Mouse (Mus musculus) myocyte (in vitro differentiated cells): ENCODE measurements around the gene Aqp7. TPM values are rescaled to one million over a fixed set of nuclear protein-coding genes. Genes with fewer than 3 reads are reported as not detected.

Source experiments
- H3K27me3 ChIP-seq: one replicate; pipeline ENCODE4 v1.6.1; 2011; ENCODE audit not compliant: control insufficient read depth, insufficient read depth, insufficient read length
- H3K36me3 ChIP-seq: one replicate; pipeline ENCODE4 v1.6.1; 2011; ENCODE audit not compliant: control insufficient read depth, insufficient read depth
- H3K4me2 ChIP-seq: one replicate; pipeline ENCODE4 v1.6.1; 2011; ENCODE audit warnings: low read depth, control low read depth
- H3K4me3 ChIP-seq: one replicate; pipeline ENCODE4 v1.5.1; 2011; ENCODE audit warnings: mild to moderate bottlenecking, control low read depth, moderate library complexity
- H3K79me2 ChIP-seq: one replicate; pipeline ENCODE4 v1.6.1; 2011; ENCODE audit not compliant: control insufficient read depth, insufficient read depth
- H3ac ChIP-seq: one replicate; pipeline ENCODE4 v1.6.1; 2011; ENCODE audit not compliant: control insufficient read depth, insufficient read length
- CEBPB ChIP-seq: IDR thresholded peaks from 2 replicates; pipeline ENCODE4 v1.6.1; 2011; ENCODE audit warnings: mild to moderate bottlenecking, moderate library complexity; ENCODE audit not compliant: poor library complexity, insufficient read depth, severe bottlenecking
- E2F4 ChIP-seq: IDR thresholded peaks from one replicate; pipeline ENCODE4 v1.6.1; 2011; ENCODE audit warnings: mild to moderate bottlenecking, control low read depth, moderate library complexity; ENCODE audit not compliant: insufficient read depth
- MAX ChIP-seq: IDR thresholded peaks from one replicate; pipeline ENCODE4 v1.6.1; 2011; ENCODE audit warnings: low read depth, mild to moderate bottlenecking, control low read depth
- MYOD1 ChIP-seq, 3 experiments: IDR thresholded peaks; one replicate each; pipeline ENCODE4 v1.6.1; 2011; ENCODE audit warnings: control low read depth in 2 of 3, low read depth in 2 of 3, mild to moderate bottlenecking in 2 of 3, moderate library complexity in 1 of 3; ENCODE audit not compliant: insufficient read length in 2 of 3, control insufficient read depth in 1 of 3
- MYOG ChIP-seq, 3 experiments: IDR thresholded peaks; one replicate each; pipeline ENCODE4 v1.6.1; 2011; ENCODE audit warnings: control low read depth in 2 of 3, low read depth in 2 of 3, mild to moderate bottlenecking in 2 of 3; ENCODE audit not compliant: insufficient read length in 2 of 3, control insufficient read depth in 1 of 3, insufficient read depth in 1 of 3
- POLR2A ChIP-seq: IDR thresholded peaks from one replicate; pipeline ENCODE4 v1.6.1; 2011; ENCODE audit warnings: low read depth, mild to moderate bottlenecking, control low read depth, moderate library complexity; ENCODE audit not compliant: insufficient read length
- POLR2AphosphoS2 ChIP-seq: IDR thresholded peaks from one replicate; pipeline ENCODE4 v1.6.1; 2011; ENCODE audit warnings: low read depth, control low read depth; ENCODE audit not compliant: insufficient read length
- REST ChIP-seq: IDR thresholded peaks from one replicate; pipeline ENCODE4 v1.6.1; 2011; ENCODE audit warnings: mild to moderate bottlenecking, control low read depth, moderate library complexity; ENCODE audit not compliant: insufficient read depth, insufficient read length
- SRF ChIP-seq: IDR thresholded peaks from one replicate; pipeline ENCODE4 v1.6.1; 2011; ENCODE audit warnings: low read depth; ENCODE audit not compliant: control insufficient read depth, insufficient read length
- TCF12 ChIP-seq: IDR thresholded peaks from one replicate; pipeline ENCODE4 v1.6.1; 2011; ENCODE audit warnings: mild to moderate bottlenecking, control low read depth; ENCODE audit not compliant: poor library complexity, insufficient read depth, severe bottlenecking
- TCF3 ChIP-seq: IDR thresholded peaks from one replicate; pipeline ENCODE4 v1.6.1; 2011; ENCODE audit warnings: low read depth, control low read depth; ENCODE audit not compliant: insufficient read length
- USF1 ChIP-seq: IDR thresholded peaks from one replicate; pipeline ENCODE4 v1.6.1; 2011; ENCODE audit warnings: low read depth, mild to moderate bottlenecking, control low read depth, moderate library complexity
- polyA plus RNA-seq: library from polyadenylated mRNA; unstranded; fragments of >200 nt; fragmentation: generic; extraction: Trizol; gene quantifications from one replicate; pipeline ENCODE4 v1.2.1, GENCODE M21; 2012; ENCODE audit warnings: missing spikeins

Gene Aqp7
- polyA plus RNA-seq, 1 experiment: not detected

DNA sequence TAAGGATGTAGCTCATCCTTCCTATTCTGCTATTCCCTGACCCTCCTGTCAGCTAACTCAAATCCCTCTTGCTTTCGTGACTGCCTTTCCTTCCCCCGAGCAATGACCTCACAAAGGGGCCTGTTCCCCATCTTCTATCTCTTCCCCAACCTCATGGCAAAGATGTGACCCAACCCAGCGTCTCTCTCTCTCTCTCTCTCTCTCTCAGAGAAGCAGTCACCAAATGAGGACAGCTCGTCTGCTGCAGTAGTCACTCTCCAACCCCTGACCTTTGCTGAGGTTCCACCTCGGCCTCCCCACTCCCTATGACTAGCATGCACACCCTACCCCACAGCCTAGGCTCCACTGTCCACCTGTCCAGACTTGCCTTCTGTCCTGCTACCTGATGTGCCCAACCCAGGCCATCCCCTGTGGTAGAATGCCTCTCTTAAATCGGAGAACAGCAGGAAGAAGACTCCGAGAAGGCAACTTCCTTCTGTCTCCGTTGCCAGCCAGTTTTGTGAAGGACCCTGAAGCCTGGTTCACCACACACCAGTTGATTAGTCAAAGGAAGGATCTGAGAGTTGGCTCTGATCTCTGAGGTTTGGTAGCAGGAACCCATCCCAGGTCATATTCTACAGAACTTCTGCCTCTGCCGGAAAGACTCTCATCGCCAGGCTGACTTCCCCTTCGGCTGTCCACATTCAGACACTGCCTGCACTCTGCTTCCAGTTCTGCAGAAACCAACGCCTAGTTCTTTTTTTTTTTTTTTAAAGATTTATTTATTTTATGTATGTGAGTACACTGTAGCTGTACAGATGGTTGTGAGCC, 25.3 kb upstream of the Aqp7 start:
- H3K36me3 ChIP-seq: no peaks in the 10 kb centered on the region
- H3K4me2 ChIP-seq: no peak overlapping the region
- H3ac ChIP-seq: no peak overlapping the region
- no peak for TF ChIP-seq SRF
- no peak for TF ChIP-seq MYOD1 (IDR thresholded peaks at IDR 0.05; ENCODE audit: control insufficient read depth in 1 of 3, insufficient read length in 2 of 3, low read depth in 2 of 3)
- no peak for TF ChIP-seq MAX
- TF ChIP-seq CEBPB: no peak
- no peak for TF ChIP-seq POLR2A
- TF ChIP-seq TCF3: no peak
- TF ChIP-seq MYOG (IDR thresholded peaks at IDR 0.05; ENCODE audit: control insufficient read depth in 1 of 3, insufficient read depth in 1 of 3, insufficient read length in 2 of 3, low read depth in 2 of 3): no peak
- no peak for TF ChIP-seq USF1
- no peak for TF ChIP-seq TCF12
- no peak for TF ChIP-seq E2F4
- no peak overlapping the region for H3K4me3 ChIP-seq
- H3K27me3 ChIP-seq: no peaks in the 10 kb centered on the region
- H3K79me2 ChIP-seq: no peaks in the 10 kb centered on the region

DNA sequence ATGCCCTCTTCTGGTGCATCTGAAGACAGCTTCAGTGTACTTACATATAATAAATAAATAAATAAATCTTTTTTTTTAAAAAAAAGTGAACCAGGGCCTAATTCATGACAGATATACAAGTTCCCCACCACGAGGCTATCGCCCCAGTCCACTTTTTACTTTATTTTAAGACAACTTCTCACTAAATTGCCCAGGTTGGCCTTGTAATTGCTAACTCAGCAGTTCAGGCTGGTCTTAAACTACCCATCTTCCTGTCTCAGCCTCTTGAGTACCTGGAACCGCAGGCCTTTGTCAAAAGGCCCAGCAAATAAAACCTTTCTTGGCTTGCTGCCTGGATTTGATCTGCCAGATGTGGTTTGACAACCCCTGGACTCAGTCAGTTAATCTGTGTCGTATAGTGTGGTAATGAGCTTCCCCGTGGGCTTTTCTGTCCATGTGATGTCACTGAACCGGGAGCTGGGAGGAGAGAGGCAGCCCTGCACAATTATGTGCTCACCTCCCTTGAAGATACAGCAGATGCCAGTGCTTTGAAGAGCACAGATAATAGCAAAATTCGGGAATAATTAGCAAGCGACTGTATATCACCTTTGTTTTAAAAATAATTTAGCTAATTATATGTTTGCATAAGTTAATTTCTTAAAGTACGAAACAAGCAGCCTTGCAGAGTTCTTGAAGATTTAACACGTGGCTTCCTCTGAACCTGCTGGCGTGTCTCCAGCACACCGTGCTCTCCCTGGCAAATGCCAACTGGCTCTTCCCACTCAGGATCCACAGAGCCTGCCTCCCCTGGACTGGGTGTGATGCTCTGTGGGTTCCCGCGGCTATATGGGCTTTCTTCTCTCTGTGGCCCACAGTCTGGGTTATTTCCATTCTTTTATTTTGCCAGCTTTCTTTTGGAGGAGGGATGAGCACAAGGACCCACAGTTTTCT, 23.8 kb upstream of the Aqp7 start:
- no peak overlapping the region for H3K4me2 ChIP-seq
- H3K4me3 ChIP-seq: no peak overlapping the region
- H3ac ChIP-seq: no peak overlapping the region
- no peaks in the 10 kb centered on the region for H3K36me3 ChIP-seq
- H3K27me3 ChIP-seq: no peaks in the 10 kb centered on the region
- H3K79me2 ChIP-seq: no peaks in the 10 kb centered on the region
- no peak for TF ChIP-seq MAX
- no peak for TF ChIP-seq MYOG (IDR thresholded peaks at IDR 0.05; ENCODE audit: control insufficient read depth in 1 of 3, insufficient read depth in 1 of 3, insufficient read length in 2 of 3, low read depth in 2 of 3)
- TF ChIP-seq CEBPB: no peak
- TF ChIP-seq USF1: no peak
- no peak for TF ChIP-seq SRF
- TF ChIP-seq POLR2AphosphoS2: no peak
- no peak for TF ChIP-seq MYOD1 (IDR thresholded peaks at IDR 0.05; ENCODE audit: control insufficient read depth in 1 of 3, insufficient read length in 2 of 3, low read depth in 2 of 3)

DNA sequence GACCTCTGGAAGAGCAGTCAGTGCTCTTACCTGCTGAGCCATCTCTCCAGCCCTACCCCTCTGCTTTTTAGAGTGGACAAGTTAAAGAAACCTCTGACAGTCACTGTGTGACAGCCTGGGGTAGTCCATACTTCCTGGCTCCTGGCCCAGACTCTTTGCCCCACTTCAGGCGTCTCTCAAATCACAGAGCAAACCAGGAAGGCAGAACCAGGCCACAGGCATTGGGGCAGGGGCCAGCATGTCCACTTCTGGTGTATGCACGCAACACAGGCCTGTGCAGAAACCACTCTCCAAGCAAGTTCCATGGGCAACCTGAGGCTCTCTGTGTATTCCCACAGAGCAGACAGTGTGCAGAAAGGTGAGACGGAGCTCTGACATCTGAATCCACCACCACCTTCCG, 17.3 kb upstream of the Aqp7 start:
- no peak overlapping the region for H3K4me2 ChIP-seq
- no peak for TF ChIP-seq REST
- TF ChIP-seq TCF12: no peak
- no peak for TF ChIP-seq TCF3
- TF ChIP-seq POLR2AphosphoS2: no peak
- TF ChIP-seq E2F4: no peak
- TF ChIP-seq MYOD1 (IDR thresholded peaks at IDR 0.05; ENCODE audit: control insufficient read depth in 1 of 3, insufficient read length in 2 of 3, low read depth in 2 of 3): no peak
- TF ChIP-seq USF1: no peak
- no peak for TF ChIP-seq MYOG (IDR thresholded peaks at IDR 0.05; ENCODE audit: control insufficient read depth in 1 of 3, insufficient read depth in 1 of 3, insufficient read length in 2 of 3, low read depth in 2 of 3)
- no peak for TF ChIP-seq CEBPB
- TF ChIP-seq SRF: no peak
- no peak overlapping the region for H3K4me3 ChIP-seq

GRCm38 (mm10) chr4:41063894-41064673, 16.1 kb upstream of the Aqp7 start:
- Histone ChIP-seq H3K36me3 (no peaks in the 10 kb centered on the region), H3K79me2 (no peaks in the 10 kb centered on the region), H3K4me2 (no peak overlapping the region), H3ac (no peak overlapping the region), H3K4me3 (no peak overlapping the region), H3K27me3 (peaks cover 19% of the 10 kb centered on the region)
- TF ChIP-seq MYOD1 (IDR thresholded peaks at IDR 0.05; ENCODE audit: control insufficient read depth in 1 of 3, insufficient read length in 2 of 3, low read depth in 2 of 3): no peak
- no peak for TF ChIP-seq MAX
- TF ChIP-seq TCF3: no peak
- TF ChIP-seq REST: no peak
- no peak for TF ChIP-seq E2F4
- no peak for TF ChIP-seq TCF12
- TF ChIP-seq POLR2AphosphoS2: no peak
- TF ChIP-seq SRF: no peak
- no peak for TF ChIP-seq MYOG (IDR thresholded peaks at IDR 0.05; ENCODE audit: control insufficient read depth in 1 of 3, insufficient read depth in 1 of 3, insufficient read length in 2 of 3, low read depth in 2 of 3)
- no peak for TF ChIP-seq CEBPB
- TF ChIP-seq POLR2A: no peak

More for the DNA sequence above, 17.3 kb upstream of the Aqp7 start:
- Histone ChIP-seq H3ac (no peak overlapping the region), H3K79me2 (no peaks in the 10 kb centered on the region), H3K36me3 (no peaks in the 10 kb centered on the region), H3K27me3 (peaks cover 19% of the 10 kb centered on the region)
